Mouse (Mus musculus) layer of hippocampus, postnatal 14 days (tissue): ENCODE measurements at regions not wholly inside any gene's neighbourhood (a gene's known extent, or its start where the extent isn't known, plus 50 kb on each side); places are given as distances from the start of the nearest gene placed in this dataset.

ENCODE experiments used
- DNase-seq, 2 experiments: peaks; one replicate each; pipeline ENCODE4 v3.0.0; 2021 to 2022; ENCODE audit warnings: low spot score in 2 of 2, mixed read lengths in 1 of 2

DNA sequence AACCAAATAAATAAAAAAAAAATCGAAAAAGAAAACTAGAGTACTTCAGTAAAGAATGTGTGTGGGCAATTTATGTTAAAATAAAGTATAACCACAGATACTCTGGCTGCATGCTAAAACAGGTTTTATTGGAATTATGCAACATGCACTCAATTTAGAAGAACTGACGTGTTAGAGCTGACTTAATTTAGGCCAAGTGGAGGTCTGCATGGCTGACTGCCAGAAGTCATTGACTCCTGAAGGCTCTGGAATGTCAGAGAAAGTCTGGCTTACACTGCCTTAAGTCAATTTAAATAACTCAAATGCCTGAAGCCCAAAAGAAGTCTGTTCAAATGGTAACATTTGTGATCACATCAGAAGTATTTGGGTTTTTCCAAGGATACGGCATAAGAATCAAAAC lies 198.1 kb upstream of the Gm10192 start:
- DNase-seq, result no peak

DNA sequence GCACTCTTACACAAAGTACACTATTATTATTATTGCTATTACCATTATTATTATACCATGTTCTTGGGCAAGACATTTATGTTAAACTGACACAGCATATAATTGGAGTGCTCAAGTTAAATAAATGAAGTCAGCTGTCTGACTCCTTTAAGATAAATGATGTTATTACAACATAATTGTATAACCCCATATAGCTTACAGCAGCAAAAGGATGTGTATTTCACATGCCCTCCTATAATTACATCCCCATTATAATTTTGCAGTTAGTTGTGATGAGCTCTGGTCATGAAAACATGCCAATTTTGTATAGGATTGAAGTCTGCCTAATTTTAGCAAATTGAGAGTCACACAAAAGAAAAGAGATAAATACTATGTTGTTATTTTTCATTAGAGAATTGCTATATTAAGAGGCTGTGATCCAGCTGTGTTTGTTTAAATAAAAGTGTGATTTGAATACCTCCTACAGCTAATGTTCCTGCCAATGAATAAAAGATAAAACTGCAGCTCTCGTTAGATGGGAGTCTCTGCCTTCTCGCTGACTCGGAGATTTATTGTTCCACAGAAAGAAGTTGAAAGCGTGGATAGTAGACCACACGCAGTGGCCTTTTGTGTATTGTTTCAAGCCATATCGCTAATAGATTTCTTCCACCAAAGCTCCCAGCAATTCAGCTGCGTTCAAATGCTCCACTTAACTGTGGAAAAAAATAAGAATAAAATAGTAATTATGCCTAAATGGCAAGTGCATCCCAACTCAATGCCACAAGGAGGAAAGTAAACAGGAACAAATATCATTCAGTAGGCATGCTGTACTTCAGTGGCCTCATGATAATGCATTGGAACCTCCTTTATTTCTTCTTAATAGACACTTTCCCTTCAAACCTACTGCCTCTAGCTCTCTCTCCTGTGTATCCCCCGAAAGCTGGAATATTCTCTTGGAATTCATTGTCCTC lies 194.9 kb upstream of the Gm10192 start:
- no peak for DNase-seq

DNA sequence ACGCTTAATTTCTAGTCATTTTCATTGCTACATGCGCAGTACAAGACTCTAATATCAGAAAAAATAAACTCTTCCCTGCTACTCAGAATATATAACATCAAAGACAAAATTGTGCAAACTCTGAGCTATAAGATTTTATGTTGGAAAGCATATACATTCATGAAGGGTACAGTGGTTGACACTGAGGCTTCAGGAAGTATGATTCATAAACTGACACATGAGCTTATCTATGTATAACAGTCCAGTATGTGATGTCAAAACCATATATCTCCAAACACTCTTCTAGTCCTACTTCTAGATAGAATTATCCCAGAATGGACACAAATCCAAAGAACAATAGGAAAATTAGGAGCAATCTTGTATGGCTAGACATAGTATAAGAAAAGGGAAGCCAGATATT lies 177.5 kb upstream of the Gm10192 start:
- DNase-seq, result no peak

DNA sequence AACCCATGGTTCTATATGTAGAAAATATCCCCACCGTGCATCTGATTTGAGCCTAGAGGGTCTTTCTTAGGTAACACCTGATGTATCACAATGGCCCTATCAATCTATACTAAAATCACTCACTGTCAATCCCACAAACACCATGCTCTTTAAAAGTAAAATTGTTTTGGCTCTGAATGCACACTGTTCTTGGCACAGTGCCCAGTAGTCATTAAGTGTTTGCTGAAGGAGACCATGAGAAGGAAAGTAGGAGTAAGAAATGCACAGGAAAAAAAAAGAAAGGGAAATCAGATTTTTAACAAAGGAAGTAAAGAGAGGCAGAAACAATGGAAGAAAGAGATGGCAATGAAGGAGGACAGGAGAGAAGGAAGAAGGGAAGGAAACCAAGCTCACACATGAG lies 175.0 kb upstream of the Gm10192 start:
- DNase-seq, result no peak

DNA sequence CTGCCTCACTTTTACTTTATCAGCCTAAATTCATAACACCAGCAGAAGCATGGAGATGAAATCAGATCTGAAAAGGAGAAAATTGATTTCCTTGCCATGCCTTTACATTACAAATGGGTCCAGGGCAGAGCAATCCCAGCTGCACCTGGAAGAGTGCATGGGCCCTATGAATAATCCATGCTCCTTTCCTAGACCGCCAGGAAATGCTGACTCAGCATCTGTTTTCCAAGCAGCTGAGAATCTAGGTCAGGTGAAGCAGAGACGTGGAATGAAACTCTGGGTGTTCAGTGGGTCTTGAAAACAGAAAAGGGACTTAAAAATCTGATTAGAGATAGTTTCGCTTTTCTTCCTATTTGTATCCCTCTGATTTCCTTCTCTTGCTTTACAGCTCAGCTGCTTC lies 163.8 kb upstream of the Gm10192 start:
- DNase-seq, result no peak

DNA sequence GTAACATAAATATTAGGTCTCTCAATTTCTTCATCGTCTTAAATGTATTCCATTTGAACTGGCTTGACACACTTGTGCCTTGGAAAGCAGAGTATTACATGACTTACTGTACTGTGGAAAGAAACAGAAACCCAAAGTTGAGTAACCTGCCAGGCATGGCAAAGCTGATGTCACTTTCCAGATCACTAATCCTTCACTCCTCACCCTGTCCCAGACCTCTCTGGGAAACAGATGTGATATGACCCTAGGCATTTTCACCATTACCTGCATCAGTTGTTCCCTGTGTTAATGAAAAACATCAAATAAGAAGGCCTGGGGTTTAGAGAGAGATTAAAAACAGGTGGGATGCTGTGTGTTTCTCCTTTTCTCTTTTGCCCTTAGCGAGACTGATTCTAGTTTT lies 161.4 kb upstream of the Gm10192 start:
- DNase-seq, result no peak

DNA sequence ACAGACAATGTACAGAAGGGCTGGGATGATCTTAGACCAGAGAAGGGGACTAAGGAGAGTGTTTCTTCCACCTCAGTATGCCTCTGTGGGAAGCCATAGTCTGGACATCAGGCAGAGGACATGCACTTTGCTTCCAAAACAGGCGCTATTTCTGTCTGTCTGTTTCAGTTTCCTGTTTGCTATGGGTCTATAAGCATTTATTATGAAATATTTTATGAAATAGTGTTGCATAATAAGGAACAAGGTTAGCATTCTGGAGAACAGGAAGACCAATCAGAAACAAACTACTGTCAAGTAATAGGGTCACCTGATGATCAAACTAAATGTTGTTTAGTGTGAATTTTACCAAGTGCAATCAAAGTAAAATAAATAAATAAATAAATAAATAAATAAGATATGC lies 160.4 kb upstream of the Gm10192 start:
- no peak for DNase-seq
